Mouse (Mus musculus): Measurements from ENCODE around the gene Ctrb1. TPM values are rescaled to one million over a fixed set of nuclear protein-coding genes. Genes with fewer than 3 reads are reported as not detected.

Ctrb1 gene
- total and polyA plus RNA-seq, 3 experiments: not detected

DNA sequence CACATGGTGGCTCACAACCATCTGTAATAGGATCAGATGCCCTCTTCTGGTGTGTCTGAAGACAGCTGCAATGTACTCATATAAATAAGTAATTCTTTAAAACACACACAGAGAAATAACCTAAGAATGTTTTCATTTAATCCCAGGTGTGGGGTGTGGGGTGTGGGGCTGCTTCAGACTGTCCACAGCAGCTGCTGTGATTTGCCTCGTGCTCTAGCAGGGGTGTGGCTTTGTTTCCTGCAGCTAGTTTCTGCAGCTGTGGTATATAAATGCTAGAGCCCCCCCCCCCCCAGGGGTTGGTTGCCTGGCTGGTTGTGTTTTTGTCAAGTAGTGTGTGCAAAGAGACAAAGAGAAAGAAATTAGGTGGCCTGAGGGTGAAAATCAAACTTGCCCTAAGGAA, 8.2 kb upstream of the Ctrb1 start:
- no peak for TF ChIP-seq CTCF (IDR thresholded peaks at IDR 0.05; ENCODE audit: low read depth, low read length)
- TF ChIP-seq TAL1 (conservative IDR thresholded peaks at IDR 0.05; ENCODE audit: low read depth, low read length): no peak
- TF ChIP-seq GATA1 (IDR thresholded peaks at IDR 0.05; ENCODE audit: borderline replicate concordance, low read length): no peak
- TF ChIP-seq POLR2AphosphoS5 (IDR thresholded peaks at IDR 0.05; ENCODE audit: insufficient replicate concordance, low read depth, low read length): no peak
- TF ChIP-seq GATA2 (IDR thresholded peaks at IDR 0.05; ENCODE audit: borderline replicate concordance, low read depth, low read length): no peak
- Histone ChIP-seq H3K4me3 (ENCODE audit: low read depth, low read length) (no peak overlapping the region), H3K9me3 (replicated peaks) (no peaks in the 10 kb centered on the region), H3K4me1 (ENCODE audit: insufficient read depth, low read depth, low read length) (no peaks in the 10 kb centered on the region), H3K36me3 (replicated peaks) (no peaks in the 10 kb centered on the region), H3K27me3 (ENCODE audit: insufficient read depth, low read length) (peaks cover 24% of the 10 kb centered on the region)
- ATAC-seq (ENCODE audit: extremely low read depth, insufficient number of reproducible peaks, low FRiP score, poor library complexity, severe bottlenecking): no peak
- DNase-seq (ENCODE audit: low spot score): no peak

DNA sequence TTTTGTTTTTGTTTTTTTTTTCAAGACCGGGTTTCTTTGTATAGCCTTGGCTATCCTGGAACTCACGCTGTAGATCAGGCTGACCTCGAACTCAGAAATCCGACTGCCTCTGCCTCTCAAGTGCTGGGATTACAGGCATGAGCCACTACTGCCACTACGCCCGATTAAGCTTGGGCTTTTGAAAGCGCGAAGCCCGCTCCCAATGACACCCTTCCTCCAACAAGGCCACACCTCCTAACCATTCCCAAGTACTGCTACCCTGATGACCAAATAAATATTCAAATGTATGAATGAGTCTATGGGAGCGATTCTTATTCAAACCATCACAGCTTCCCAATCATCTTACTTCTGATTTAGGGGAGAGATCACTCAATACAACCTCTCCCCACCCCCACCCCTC, 6.8 kb upstream of the Ctrb1 start:
- DNase-seq (ENCODE audit: low spot score): no peak
- TF ChIP-seq CTCF (IDR thresholded peaks at IDR 0.05; ENCODE audit: low read depth, low read length) (no peak), GATA1 (IDR thresholded peaks at IDR 0.05; ENCODE audit: borderline replicate concordance, low read length) (no peak), TAL1 (conservative IDR thresholded peaks at IDR 0.05; ENCODE audit: low read depth, low read length) (no peak), POLR2AphosphoS5 (IDR thresholded peaks at IDR 0.05; ENCODE audit: insufficient replicate concordance, low read depth, low read length) (no peak), GATA2 (IDR thresholded peaks at IDR 0.05; ENCODE audit: borderline replicate concordance, low read depth, low read length) (no peak)
- H3K27me3 ChIP-seq (ENCODE audit: insufficient read depth, low read length): peaks cover 13% of the 10 kb centered on the region

GRCm38 (mm10) chr8:111695441-111695840, 4.6 kb upstream of the Ctrb1 start:
- DNase-seq (ENCODE audit: low spot score): no peak
- Histone ChIP-seq H3K9me3 (replicated peaks) (no peaks in the 10 kb centered on the region), H3K4me1 (ENCODE audit: insufficient read depth, low read depth, low read length) (no peaks in the 10 kb centered on the region), H3K4me3 (ENCODE audit: low read depth, low read length) (no peak overlapping the region), H3K27me3 (ENCODE audit: insufficient read depth, low read length) (peaks cover 8% of the 10 kb centered on the region), H3K36me3 (replicated peaks) (no peaks in the 10 kb centered on the region)
- TF ChIP-seq TAL1 (conservative IDR thresholded peaks at IDR 0.05; ENCODE audit: low read depth, low read length) (no peak), GATA2 (IDR thresholded peaks at IDR 0.05; ENCODE audit: borderline replicate concordance, low read depth, low read length) (no peak), POLR2AphosphoS5 (IDR thresholded peaks at IDR 0.05; ENCODE audit: insufficient replicate concordance, low read depth, low read length) (no peak), GATA1 (IDR thresholded peaks at IDR 0.05; ENCODE audit: borderline replicate concordance, low read length) (no peak), CTCF (IDR thresholded peaks at IDR 0.05; ENCODE audit: low read depth, low read length) (no peak)
- ATAC-seq (ENCODE audit: extremely low read depth, insufficient number of reproducible peaks, low FRiP score, poor library complexity, severe bottlenecking): no peak

More for the DNA sequence above, 6.8 kb upstream of the Ctrb1 start:
- no peak for ATAC-seq (ENCODE audit: extremely low read depth, insufficient number of reproducible peaks, low FRiP score, poor library complexity, severe bottlenecking)
- H3K36me3 ChIP-seq (replicated peaks): no peaks in the 10 kb centered on the region
- no peaks in the 10 kb centered on the region for H3K9me3 ChIP-seq (replicated peaks)
- no peaks in the 10 kb centered on the region for H3K4me1 ChIP-seq (ENCODE audit: insufficient read depth, low read depth, low read length)
- no peak overlapping the region for H3K4me3 ChIP-seq (ENCODE audit: low read depth, low read length)

DNA sequence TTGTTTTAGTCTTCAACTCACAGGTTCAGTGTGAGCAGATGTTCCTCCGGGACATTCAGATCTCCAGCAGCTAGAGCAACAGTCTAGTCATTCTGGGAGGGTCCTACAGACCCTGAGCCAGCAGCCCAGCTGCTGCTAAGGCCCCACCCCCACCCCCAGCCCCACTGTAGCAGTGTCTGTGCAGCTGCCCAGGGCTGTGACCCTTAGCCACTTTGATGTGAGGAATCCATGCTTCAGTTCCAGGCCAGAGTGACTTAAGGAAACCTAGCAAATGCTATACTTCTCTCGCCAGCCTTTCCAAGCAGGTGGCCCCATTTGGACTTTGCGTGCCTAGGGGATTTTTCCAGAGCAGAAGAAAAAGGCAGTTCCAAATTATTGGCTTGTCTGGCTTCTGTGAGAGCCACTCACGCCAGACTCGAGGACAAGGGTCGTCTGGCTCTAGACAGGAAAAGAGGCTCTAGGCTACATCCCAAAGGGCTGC, 2.5 kb upstream of the Ctrb1 start:
- Histone ChIP-seq H3K36me3 (replicated peaks) (no peaks in the 10 kb centered on the region), H3K4me3 (ENCODE audit: low read depth, low read length) (no peak overlapping the region), H3K4me1 (ENCODE audit: insufficient read depth, low read depth, low read length) (no peaks in the 10 kb centered on the region), H3K27me3 (ENCODE audit: insufficient read depth, low read length) (peaks cover 13% of the 10 kb centered on the region), H3K9me3 (replicated peaks) (no peaks in the 10 kb centered on the region)
- DNase-seq (ENCODE audit: low spot score) (no peak), ATAC-seq (ENCODE audit: extremely low read depth, insufficient number of reproducible peaks, low FRiP score, poor library complexity, severe bottlenecking) (no peak)
- no peak for TF ChIP-seq TAL1 (conservative IDR thresholded peaks at IDR 0.05; ENCODE audit: low read depth, low read length)
- no peak for TF ChIP-seq GATA2 (IDR thresholded peaks at IDR 0.05; ENCODE audit: borderline replicate concordance, low read depth, low read length)
- TF ChIP-seq POLR2AphosphoS5 (IDR thresholded peaks at IDR 0.05; ENCODE audit: insufficient replicate concordance, low read depth, low read length): no peak
- TF ChIP-seq GATA1 (IDR thresholded peaks at IDR 0.05; ENCODE audit: borderline replicate concordance, low read length): no peak
- TF ChIP-seq CTCF (IDR thresholded peaks at IDR 0.05; ENCODE audit: low read depth, low read length): no peak

- TF ChIP-seq TAL1 (conservative IDR thresholded peaks at IDR 0.05; ENCODE audit: low read depth, low read length): no peak
- no peak for TF ChIP-seq GATA2 (IDR thresholded peaks at IDR 0.05; ENCODE audit: borderline replicate concordance, low read depth, low read length)
- TF ChIP-seq GATA1 (IDR thresholded peaks at IDR 0.05; ENCODE audit: borderline replicate concordance, low read length): no peak
- no peak for TF ChIP-seq POLR2AphosphoS5 (IDR thresholded peaks at IDR 0.05; ENCODE audit: insufficient replicate concordance, low read depth, low read length)
- TF ChIP-seq CTCF (IDR thresholded peaks at IDR 0.05; ENCODE audit: low read depth, low read length): no peak
- H3K36me3 ChIP-seq (replicated peaks): no peaks in the 10 kb centered on the region
- ATAC-seq (ENCODE audit: extremely low read depth, insufficient number of reproducible peaks, low FRiP score, poor library complexity, severe bottlenecking): no peak
- 0 out of 2 replicates have a peak, but pooled peaks cover 2% of the 10 kb centered on the region for H3K4me1 ChIP-seq (ENCODE audit: insufficient read depth, low read depth, low read length)
- no peak overlapping the region for H3K4me3 ChIP-seq (ENCODE audit: low read depth, low read length)
- peaks cover 23% of the 10 kb centered on the region for H3K27me3 ChIP-seq (ENCODE audit: insufficient read depth, low read length)
- H3K9me3 ChIP-seq (replicated peaks): no peaks in the 10 kb centered on the region
- DNase-seq (ENCODE audit: low spot score): no peak
Observed at GRCm38 (mm10) chr8:111686881-111687280, 3.9 kb downstream of the Ctrb1 start.

GRCm38 (mm10) chr8:111682521-111682920, 8.3 kb downstream of the Ctrb1 start:
- Histone ChIP-seq H3K36me3 (replicated peaks) (no peaks in the 10 kb centered on the region), H3K4me3 (ENCODE audit: low read depth, low read length) (no peak overlapping the region), H3K27me3 (ENCODE audit: insufficient read depth, low read length) (peaks cover 25% of the 10 kb centered on the region), H3K4me1 (ENCODE audit: insufficient read depth, low read depth, low read length) (0 out of 2 replicates have a peak, but pooled peaks cover 7% of the 10 kb centered on the region), H3K9me3 (replicated peaks) (no peaks in the 10 kb centered on the region)
- TF ChIP-seq GATA2 (IDR thresholded peaks at IDR 0.05; ENCODE audit: borderline replicate concordance, low read depth, low read length) (no peak), TAL1 (conservative IDR thresholded peaks at IDR 0.05; ENCODE audit: low read depth, low read length) (no peak), POLR2AphosphoS5 (IDR thresholded peaks at IDR 0.05; ENCODE audit: insufficient replicate concordance, low read depth, low read length) (no peak), CTCF (IDR thresholded peaks at IDR 0.05; ENCODE audit: low read depth, low read length) (no peak), GATA1 (IDR thresholded peaks at IDR 0.05; ENCODE audit: borderline replicate concordance, low read length) (no peak)
- no peak for DNase-seq (ENCODE audit: low spot score)
- ATAC-seq (ENCODE audit: extremely low read depth, insufficient number of reproducible peaks, low FRiP score, poor library complexity, severe bottlenecking): no peak

Measured in G1E (cell line).